Mouse (Mus musculus) heart, adult 2 months (tissue): Measurements from ENCODE around the gene Reln.

Experiments used
- CTCF ChIP-seq: fragments of 200-600 bp; IDR thresholded peaks from 2 replicates; pipeline ENCODE4 v1.8.1; 2022; ENCODE audit warnings: antibody characterized with exemption, mild to moderate bottlenecking, moderate library complexity
- EP300 ChIP-seq: fragments of 200-500 bp; IDR thresholded peaks from 2 replicates; pipeline ENCODE4 v1.6.1; 2011; ENCODE audit warnings: low read depth, low read length, control low read depth; ENCODE audit not compliant: insufficient read depth

DNA sequence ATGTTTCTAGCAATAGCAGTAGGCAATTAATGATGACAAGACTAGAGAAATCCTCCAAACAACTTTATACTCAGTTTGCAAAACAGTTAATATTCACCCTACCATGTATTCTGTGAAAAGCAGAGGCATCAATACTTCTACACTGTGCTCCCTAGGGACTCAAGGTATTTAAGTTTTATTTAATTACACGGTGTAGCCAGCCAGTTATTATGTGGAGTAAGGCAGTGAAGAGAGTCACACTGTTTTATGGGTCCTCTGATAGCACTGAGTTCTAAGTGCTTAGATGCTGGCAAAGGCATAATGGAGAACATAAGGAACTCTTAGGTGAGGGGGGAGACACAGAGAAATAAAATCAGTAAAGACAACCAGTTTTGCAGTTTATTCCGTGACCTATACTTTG, 101.0 kb downstream of the Reln start:
- TF ChIP-seq EP300 (no peak), CTCF (no peak)
